14 mouse cellular contexts compared by ENCODE assay signal in genomic region chr14:73501721-73502120, GRCm38 (mm10). TPM values are rescaled to one million over a fixed set of nuclear protein-coding genes. Genes with fewer than 3 reads are reported as not detected.
A peak's percentile ranks its signal among the peaks of the same experiment; 100 is the strongest.
DNase-seq lines count a peak whose midpoint lies in the region; ATAC-seq and TF ChIP-seq lines count a peak whose summit lies in the region.
"Had no signal": no experiment of that assay in that cellular context is flagged by ENCODE, and none has a peak within 500 bp of the region (broad histone marks: within the 10 kb centered on the region; RNA-seq: fewer than 3 reads in every experiment).

No protein-coding gene starts in this region.

- no peak for TF ChIP-seq EP300 in stomach, postnatal 0 days (optimal IDR thresholded peaks at IDR 0.05)

- no peaks in the 10 kb centered on the region for H3K27me3 ChIP-seq in embryonic facial prominence, embryonic 14.5 days (replicated peaks; ENCODE audit: control insufficient read depth, insufficient read depth, low read length)
- H3K27me3 ChIP-seq in embryonic facial prominence, embryonic 10.5 days (replicated peaks; ENCODE audit: low read depth, poor library complexity, severe bottlenecking): no peaks in the 10 kb centered on the region
- peaks cover 3% of the 10 kb centered on the region; the same call in 1 of the 2 replicates for H3K27me3 ChIP-seq in hindbrain, embryonic 12.5 days
- no peaks in the 10 kb centered on the region for H3K27me3 ChIP-seq in hindbrain, embryonic 10.5 days (ENCODE audit: insufficient read depth, poor library complexity, severe bottlenecking)
- H3K27me3 ChIP-seq in stomach, postnatal 0 days (ENCODE audit: control insufficient read depth, insufficient read depth, low read length): no peaks in the 10 kb centered on the region
- H3K27me3 ChIP-seq: embryonic facial prominence, embryonic 15.5 days; limb, embryonic 15.5 days had no signal

- H3K36me3 ChIP-seq in embryonic facial prominence, embryonic 14.5 days (ENCODE audit: control insufficient read depth, insufficient read depth, low read length): no peaks in the 10 kb centered on the region
- no peaks in the 10 kb centered on the region for H3K36me3 ChIP-seq in embryonic facial prominence, embryonic 10.5 days (replicated peaks)
- H3K36me3 ChIP-seq in hindbrain, embryonic 12.5 days: no peaks in the 10 kb centered on the region
- H3K36me3 ChIP-seq in hindbrain, embryonic 10.5 days: no peaks in the 10 kb centered on the region
- H3K36me3 ChIP-seq in stomach, postnatal 0 days (ENCODE audit: control insufficient read depth, insufficient read depth, low read length): no peaks in the 10 kb centered on the region
- H3K36me3 ChIP-seq: embryonic facial prominence, embryonic 15.5 days; G1E; limb, embryonic 15.5 days had no signal

- peaks cover 19% of the 10 kb centered on the region for H3K4me1 ChIP-seq in embryonic facial prominence, embryonic 14.5 days (ENCODE audit: control insufficient read depth, insufficient read depth, low read length)
- peaks cover 12% of the 10 kb centered on the region for H3K4me1 ChIP-seq in embryonic facial prominence, embryonic 10.5 days
- H3K4me1 ChIP-seq in hindbrain, embryonic 12.5 days: peaks cover 2% of the 10 kb centered on the region; the same call in 1 of the 2 replicates
- peaks cover 6% of the 10 kb centered on the region for H3K4me1 ChIP-seq in hindbrain, embryonic 10.5 days (replicated peaks)
- H3K4me1 ChIP-seq in stomach, postnatal 0 days (replicated peaks; ENCODE audit: control insufficient read depth, insufficient read depth): no peaks in the 10 kb centered on the region

- no peak overlapping the region for H3K4me3 ChIP-seq in embryonic facial prominence, embryonic 14.5 days (ENCODE audit: low read depth, low read length)
- H3K4me3 ChIP-seq in embryonic facial prominence, embryonic 10.5 days: no peak overlapping the region
- no peak overlapping the region for H3K4me3 ChIP-seq in hindbrain, embryonic 12.5 days
- no peak overlapping the region for H3K4me3 ChIP-seq in hindbrain, embryonic 10.5 days
- no peak overlapping the region for H3K4me3 ChIP-seq in stomach, postnatal 0 days (ENCODE audit: low read depth, low read length)
- H3K4me3 ChIP-seq: embryonic facial prominence, embryonic 15.5 days; limb, embryonic 15.5 days had no signal

- TF ChIP-seq CTCF in stomach, postnatal 0 days (IDR thresholded peaks at IDR 0.05; ENCODE audit: low read depth): no peak

- H3K9me3 ChIP-seq in embryonic facial prominence, embryonic 14.5 days (ENCODE audit: control insufficient read depth, low read length): no peaks in the 10 kb centered on the region
- no peaks in the 10 kb centered on the region for H3K9me3 ChIP-seq in embryonic facial prominence, embryonic 10.5 days
- no peaks in the 10 kb centered on the region for H3K9me3 ChIP-seq in hindbrain, embryonic 12.5 days (replicated peaks)
- H3K9me3 ChIP-seq in hindbrain, embryonic 10.5 days: no peaks in the 10 kb centered on the region
- no peaks in the 10 kb centered on the region for H3K9me3 ChIP-seq in stomach, postnatal 0 days (ENCODE audit: control insufficient read depth, low read length)
- H3K9me3 ChIP-seq: embryonic facial prominence, embryonic 15.5 days; G1E; limb, embryonic 15.5 days had no signal

- ATAC-seq in embryonic facial prominence, embryonic 14.5 days (ENCODE audit: low read depth): no peak
- no peak for ATAC-seq in hindbrain, embryonic 12.5 days (ENCODE audit: low FRiP score)
- ATAC-seq in stomach, postnatal 0 days (ENCODE audit: low FRiP score, low TSS enrichment): peak; percentile 35; the same call in 1 of the 2 replicates

- 65% methylated on average over 6 of the region's 6 CpGs for WGBS in embryonic facial prominence, embryonic 14.5 days
- WGBS in embryonic facial prominence, embryonic 10.5 days: 77% methylated on average over 6 of the region's 6 CpGs
- WGBS in hindbrain, embryonic 12.5 days: 72% methylated on average over 6 of the region's 6 CpGs
- 79% methylated on average over 6 of the region's 6 CpGs for WGBS in hindbrain, embryonic 10.5 days
- WGBS in stomach, postnatal 0 days: 43% methylated on average over 6 of the region's 6 CpGs

- no peak overlapping the region for H3K4me2 ChIP-seq in embryonic facial prominence, embryonic 14.5 days (ENCODE audit: low read depth, low read length)
- no peak overlapping the region for H3K4me2 ChIP-seq in hindbrain, embryonic 12.5 days (replicated peaks)
- H3K4me2 ChIP-seq in stomach, postnatal 0 days (replicated peaks; ENCODE audit: low read depth): no peak overlapping the region
- H3K4me2 ChIP-seq: embryonic facial prominence, embryonic 15.5 days; limb, embryonic 15.5 days had no signal

- peak overlapping the region; percentile 29; the same call in 1 of the 2 replicates for H3K27ac ChIP-seq in embryonic facial prominence, embryonic 14.5 days (replicated peaks; ENCODE audit: low read depth, low read length)
- no peak overlapping the region for H3K27ac ChIP-seq in embryonic facial prominence, embryonic 10.5 days (replicated peaks)
- H3K27ac ChIP-seq in hindbrain, embryonic 12.5 days: peak overlapping the region; percentile 23; the same call in 1 of the 2 replicates
- no peak overlapping the region for H3K27ac ChIP-seq in hindbrain, embryonic 10.5 days
- no peak overlapping the region for H3K27ac ChIP-seq in stomach, postnatal 0 days (replicated peaks)
- H3K27ac ChIP-seq: embryonic facial prominence, embryonic 15.5 days; limb, embryonic 15.5 days had no signal

- DNase-seq in embryonic facial prominence, embryonic 14.5 days (ENCODE audit: low spot score): no peak
- no peak for DNase-seq in embryonic facial prominence, embryonic 10.5 days (ENCODE audit: low spot score)
- no peak for DNase-seq in hindbrain, embryonic 10.5 days (ENCODE audit: low spot score)
- peak; percentile 12 to 25 for DNase-seq in urinary bladder, adult 18-20 months (ENCODE audit: low spot score in 2 of 2)
- no peak for DNase-seq in urinary bladder, postnatal 36 days (ENCODE audit: low spot score in 2 of 2)
- DNase-seq in stomach, postnatal 0 days (ENCODE audit: low spot score): no peak
- no peak for DNase-seq in thymus, postnatal 4 days
- DNase-seq: cerebellum, adult 8-10 months; gastrocnemius, postnatal 14 days; kidney, adult 9 months had no signal

- no peak overlapping the region for H3K9ac ChIP-seq in embryonic facial prominence, embryonic 14.5 days (ENCODE audit: low read depth, low read length)
- H3K9ac ChIP-seq in hindbrain, embryonic 12.5 days: no peak overlapping the region
- H3K9ac ChIP-seq in stomach, postnatal 0 days (ENCODE audit: low read length): no peak overlapping the region
- H3K9ac ChIP-seq: embryonic facial prominence, embryonic 15.5 days; limb, embryonic 15.5 days had no signal

RNA-seq across cellular contexts. Expression of gene Med4, which starts 8.1 kb away (rescaled TPM):
- polyA plus RNA-seq in embryonic facial prominence, embryonic 14.5 days (2014; fragmentation: Nextera tagmentation; extraction: Ambion mirVana): 72.9 and 73.5 TPM in 2 replicates
- 118 and 122 TPM in 2 replicates for polyA plus RNA-seq in embryonic facial prominence, embryonic 10.5 days (2016; fragmentation: Nextera tagmentation; extraction: Ambion mirVana)
- 81.8 and 90.3 TPM in 2 replicates for polyA plus RNA-seq in hindbrain, embryonic 12.5 days (2016; fragmentation: Nextera tagmentation; extraction: Ambion mirVana)
- 89.3 and 104 TPM in 2 replicates for polyA plus RNA-seq in hindbrain, embryonic 10.5 days (2016; fragmentation: Nextera tagmentation; extraction: Ambion mirVana)
- 39.4 and 39.5 TPM in 2 replicates for polyA plus RNA-seq in stomach, postnatal 0 days (2015; fragmentation: Nextera tagmentation; extraction: Ambion mirVana)

RNA-seq across cellular contexts. Expression of gene Sucla2, which starts 23.4 kb away (rescaled TPM):
- 121 and 127 TPM in 2 replicates for polyA plus RNA-seq in embryonic facial prominence, embryonic 14.5 days (2014; fragmentation: Nextera tagmentation; extraction: Ambion mirVana)
- 101 TPM in 2 replicates for polyA plus RNA-seq in embryonic facial prominence, embryonic 10.5 days (2016; fragmentation: Nextera tagmentation; extraction: Ambion mirVana)
- polyA plus RNA-seq in hindbrain, embryonic 12.5 days (2016; fragmentation: Nextera tagmentation; extraction: Ambion mirVana): 103 and 104 TPM in 2 replicates
- 78.9 and 105 TPM in 2 replicates for polyA plus RNA-seq in hindbrain, embryonic 10.5 days (2016; fragmentation: Nextera tagmentation; extraction: Ambion mirVana)
- polyA plus RNA-seq in stomach, postnatal 0 days (2015; fragmentation: Nextera tagmentation; extraction: Ambion mirVana): 98.9 and 101 TPM in 2 replicates

RNA-seq across cellular contexts. Expression of gene Nudt15, which starts 46.3 kb away (rescaled TPM):
- 5.4 and 5.5 TPM in 2 replicates for polyA plus RNA-seq in embryonic facial prominence, embryonic 14.5 days (2014; fragmentation: Nextera tagmentation; extraction: Ambion mirVana)
- polyA plus RNA-seq in embryonic facial prominence, embryonic 10.5 days (2016; fragmentation: Nextera tagmentation; extraction: Ambion mirVana): 6.9 and 8.5 TPM in 2 replicates
- 11.0 and 11.8 TPM in 2 replicates for polyA plus RNA-seq in hindbrain, embryonic 12.5 days (2016; fragmentation: Nextera tagmentation; extraction: Ambion mirVana)
- polyA plus RNA-seq in hindbrain, embryonic 10.5 days (2016; fragmentation: Nextera tagmentation; extraction: Ambion mirVana): 8.6 and 8.8 TPM in 2 replicates
- polyA plus RNA-seq in stomach, postnatal 0 days (2015; fragmentation: Nextera tagmentation; extraction: Ambion mirVana): 2.6 and 2.8 TPM in 2 replicates

Comparison
In these comparisons a context has a peak if more than half of its experiments do, and no peak if none do; other contexts are left out.
1. DNase-seq: peak in urinary bladder, adult 18-20 months (2 of 2); none in embryonic facial prominence, embryonic 14.5 days (single experiment), embryonic facial prominence, embryonic 10.5 days (single experiment), hindbrain, embryonic 10.5 days (single experiment), urinary bladder, postnatal 36 days (0 of 2), stomach, postnatal 0 days (single experiment) and thymus, postnatal 4 days (single experiment).
2. H3K27ac ChIP-seq: peak in embryonic facial prominence, embryonic 14.5 days (single experiment) and hindbrain, embryonic 12.5 days (single experiment); none in embryonic facial prominence, embryonic 10.5 days (single experiment), hindbrain, embryonic 10.5 days (single experiment) and stomach, postnatal 0 days (single experiment).